Mouse (Mus musculus) gastrocnemius, postnatal 25 days (tissue): Measurements from ENCODE around the gene Fstl1. TPM values are rescaled to one million over a fixed set of nuclear protein-coding genes. Genes with fewer than 3 reads are reported as not detected.

ENCODE experiments used
- DNase-seq: peaks from one replicate; pipeline ENCODE4 v3.0.0; 2022
- total RNA-seq, 2 experiments: library from RNA; stranded (reverse); gene quantifications; 1 replicate in 1 of 2; 2 replicates in 1 of 2; pipeline ENCODE4 v1.2.3; 2021

Gene Fstl1
- total RNA-seq, 2 experiments from 2014 or later, result 90.0 to 135 TPM

- no peak for DNase-seq
These were observed 93.0 kb downstream of the Fstl1 start for GRCm38 (mm10) chr16:37869470-37870231.

GRCm38 (mm10) chr16:37871112-37871715 lies 94.5 kb downstream of the Fstl1 start:
- peak; percentile 62 for DNase-seq

- no peak for DNase-seq
These were observed 98.0 kb downstream of the Fstl1 start for GRCm38 (mm10) chr16:37874501-37875235.

- no peak for DNase-seq
These were observed 100.7 kb downstream of the Fstl1 start for GRCm38 (mm10) chr16:37877406-37877805.

- no peak for DNase-seq
These were observed 102.4 kb downstream of the Fstl1 start for GRCm38 (mm10) chr16:37878951-37879505.

GRCm38 (mm10) chr16:37879750-37880419 lies 103.2 kb downstream of the Fstl1 start:
- no peak for DNase-seq

- DNase-seq, result no peak
These were observed 104.5 kb downstream of the Fstl1 start for GRCm38 (mm10) chr16:37881168-37881567.

Other genes with a start within 250 kb of the Fstl1 start
- 1 to 10 TPM; 6.3 to 7.4 TPM for gene Gtf2e1, start 237.1 kb upstream of the Fstl1 start, total RNA-seq
- 1 to 10 TPM; 5.0 to 5.6 TPM for gene Rabl3, start 237.0 kb upstream of the Fstl1 start, total RNA-seq
- not detected for gene Hgd, start 196.7 kb upstream of the Fstl1 start, total RNA-seq
- 100 to 1,000 TPM; 165 to 174 TPM for gene Ndufb4, start 122.4 kb upstream of the Fstl1 start, total RNA-seq
- gene Gm36028, start 84.3 kb downstream of the Fstl1 start, total RNA-seq, result not detected
- gene Lrrc58, start 91.5 kb downstream of the Fstl1 start, total RNA-seq, result 10 to 100 TPM; 36.5 to 38.3 TPM
- gene Gpr156, start 139.6 kb downstream of the Fstl1 start, total RNA-seq, result under 1 TPM in 1 of 2 experiments, not detected in 1; 0.13 TPM